Mouse (Mus musculus) intestine, embryonic 14.5 days (tissue): ENCODE data around the gene Rpl36. TPM values are rescaled to one million over a fixed set of nuclear protein-coding genes. Genes with fewer than 3 reads are reported as not detected.

ENCODE experiments used
- ATAC-seq: fragments of 200-750 bp; cut with Nextera tagmentation; replicated peaks from 2 replicates; pipeline ENCODE4 v1.8.0; 2017; ENCODE audit warnings: low read depth, moderate number of reproducible peaks, moderate TSS enrichment, moderate library complexity; ENCODE audit not compliant: low FRiP score, low TSS enrichment
- DNase-seq: peaks from one replicate; pipeline ENCODE4 v3.0.0-alpha.2; 2018; ENCODE audit warnings: low spot score
- H3K27ac ChIP-seq: fragments of 300-500 bp; sonication (generic); 2 replicates; pipeline ENCODE4 v1.5.1; 2014; ENCODE audit warnings: low read depth, mild to moderate bottlenecking, control low read depth
- H3K27me3 ChIP-seq: fragments of 300-500 bp; sonication (generic); replicated peaks from 2 replicates; pipeline ENCODE4 v1.6.1; 2014; ENCODE audit warnings: low read length, control low read depth; ENCODE audit not compliant: control insufficient read depth, insufficient read depth
- H3K36me3 ChIP-seq: fragments of 300-500 bp; sonication (generic); 2 replicates; pipeline ENCODE4 v1.6.1; 2014; ENCODE audit warnings: low read length, control low read depth; ENCODE audit not compliant: control insufficient read depth, insufficient read depth
- H3K4me1 ChIP-seq: fragments of 300-500 bp; sonication (generic); replicated peaks from 2 replicates; pipeline ENCODE4 v1.6.1; 2014; ENCODE audit warnings: low read length, control low read depth, mixed read lengths; ENCODE audit not compliant: control insufficient read depth, insufficient read depth
- H3K4me2 ChIP-seq: fragments of 300-500 bp; sonication (generic); 2 replicates; pipeline ENCODE4 v1.6.1; 2014; ENCODE audit warnings: low read length
- H3K4me3 ChIP-seq: fragments of 300-500 bp; sonication (generic); 2 replicates; pipeline ENCODE4 v1.5.1; 2014; ENCODE audit warnings: low read depth, low read length, control low read depth, mixed read lengths
- H3K9ac ChIP-seq: fragments of 300-500 bp; sonication (generic); 2 replicates; pipeline ENCODE4 v1.6.1; 2014; ENCODE audit warnings: mild to moderate bottlenecking, low read length
- H3K9me3 ChIP-seq: fragments of 300-500 bp; sonication (generic); 2 replicates; pipeline ENCODE4 v1.6.1; 2016; ENCODE audit warnings: low read length, control low read depth; ENCODE audit not compliant: control insufficient read depth
- WGBS: fragments of 180-500 bp; shearing (Covaris S2); extraction: QIAGEN DNeasy Blood & Tissue Kit; methylation state at CpG from one replicate; pipeline ENCODE4 v1.1.7; 2014; 5-methylcytosine and 5-hydroxymethylcytosine counted together
- polyA plus RNA-seq: library from polyadenylated mRNA; unstranded; fragments of >200 nt; fragmentation: Nextera tagmentation; extraction: Ambion mirVana; gene quantifications from 2 replicates; pipeline ENCODE4 v1.2.1, GENCODE M21; 2014

The Rpl36 gene
- polyA plus RNA-seq, 1 experiment from 2014 or later = 2,673 TPM

DNA sequence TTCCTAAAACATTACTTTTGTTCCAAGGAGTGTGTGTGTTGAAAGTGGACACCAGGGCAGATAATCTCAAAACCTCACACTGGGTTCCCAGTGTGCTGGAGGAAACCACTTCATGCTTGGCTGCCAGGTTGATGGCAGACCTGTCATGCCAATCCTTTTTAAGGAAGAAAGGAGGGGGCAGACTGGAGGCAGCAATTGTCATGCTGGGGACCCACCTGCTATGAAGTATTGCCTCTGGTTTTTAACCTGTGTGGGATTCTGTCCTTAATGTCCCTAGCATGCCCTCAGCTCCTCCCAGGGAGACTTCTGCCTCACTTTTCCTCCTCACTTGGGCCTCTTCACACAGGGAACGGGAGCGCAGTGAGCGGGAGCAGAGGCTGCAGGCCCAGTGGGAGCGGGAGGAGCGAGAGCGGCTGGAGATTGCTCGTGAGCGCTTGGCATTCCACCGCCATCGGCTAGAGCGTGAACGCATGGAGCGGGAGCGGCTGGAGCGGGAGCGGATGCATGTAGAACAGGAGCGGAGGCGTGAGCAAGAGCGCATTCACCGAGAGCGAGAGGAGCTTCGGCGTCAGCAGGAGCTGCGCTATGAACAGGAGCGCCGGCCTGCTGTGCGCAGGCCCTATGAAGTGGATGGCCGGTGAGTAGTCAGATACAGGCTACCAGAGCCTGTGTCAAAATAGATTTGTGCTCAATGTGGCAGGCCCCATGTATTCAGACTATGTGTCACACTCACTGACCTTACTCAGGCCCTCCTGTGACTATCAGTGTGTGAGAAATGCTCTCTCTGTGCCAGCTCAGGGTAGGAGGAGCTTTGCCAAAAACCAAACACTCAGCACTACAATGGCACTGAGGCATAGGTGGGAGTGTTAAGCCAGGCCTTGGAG, 9.8 kb upstream of the Rpl36 start:
- Histone ChIP-seq H3K9ac (no peak overlapping the region), H3K4me2 (no peak overlapping the region), H3K4me1 (peaks cover 2% of the 10 kb centered on the region), H3K4me3 (no peak overlapping the region), H3K36me3 (peaks cover 87% of the 10 kb centered on the region), H3K27ac (no peak overlapping the region), H3K27me3 (no peaks in the 10 kb centered on the region), H3K9me3 (no peaks in the 10 kb centered on the region)
- ATAC-seq = no peak
- WGBS = 94% methylated on average over 28 of the region's 28 CpGs
- DNase-seq = no peak

DNA sequence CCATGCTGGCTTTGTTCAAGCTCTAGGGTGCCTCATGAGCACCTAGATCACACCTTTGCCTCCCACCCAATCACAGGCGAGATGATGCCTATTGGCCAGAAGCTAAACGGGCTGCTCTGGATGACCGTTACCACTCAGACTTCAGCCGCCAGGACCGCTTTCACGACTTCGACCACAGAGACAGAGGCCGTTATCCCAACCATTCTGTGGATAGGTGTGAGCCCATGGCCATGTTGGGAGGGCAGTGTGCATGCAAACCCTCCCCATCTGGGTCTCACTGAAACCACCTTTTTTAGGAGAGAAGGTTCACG, 9.2 kb upstream of the Rpl36 start:
- H3K4me3 ChIP-seq = no peak overlapping the region
- H3K4me2 ChIP-seq = no peak overlapping the region
- 91% methylated on average over 9 of the region's 9 CpGs for WGBS
- H3K4me1 ChIP-seq = peaks cover 7% of the 10 kb centered on the region
- no peak for ATAC-seq
- no peak overlapping the region for H3K9ac ChIP-seq
- no peaks in the 10 kb centered on the region for H3K27me3 ChIP-seq
- peaks cover 87% of the 10 kb centered on the region for H3K36me3 ChIP-seq
- H3K27ac ChIP-seq = no peak overlapping the region
- H3K9me3 ChIP-seq = no peaks in the 10 kb centered on the region
- DNase-seq = no peak

DNA sequence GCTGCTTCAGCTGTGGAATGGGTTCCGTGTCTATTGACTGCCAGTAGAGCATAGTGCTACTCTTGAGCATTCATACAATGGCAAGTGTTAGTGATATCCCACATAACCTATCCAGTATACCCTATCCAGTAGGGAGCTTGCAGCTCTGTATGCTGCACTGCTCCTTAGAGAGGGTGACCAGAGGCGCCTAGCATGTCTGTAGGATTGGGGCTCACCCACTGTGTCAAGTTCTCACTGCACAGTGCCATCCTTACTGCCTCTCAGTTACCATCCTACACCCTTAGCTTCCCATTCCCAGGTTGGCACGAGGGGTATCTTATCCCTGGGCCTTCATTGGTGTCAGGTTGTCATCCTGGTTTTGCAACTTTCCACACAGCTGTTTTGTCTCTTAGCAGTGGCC, 8.8 kb upstream of the Rpl36 start:
- ATAC-seq (no peak), DNase-seq (no peak)
- Histone ChIP-seq H3K4me1 (peaks cover 7% of the 10 kb centered on the region), H3K4me3 (no peak overlapping the region), H3K9me3 (no peaks in the 10 kb centered on the region), H3K27me3 (no peaks in the 10 kb centered on the region), H3K36me3 (peaks cover 83% of the 10 kb centered on the region), H3K4me2 (no peak overlapping the region), H3K27ac (no peak overlapping the region), H3K9ac (no peak overlapping the region)
- WGBS = 92% methylated on average over 3 of the region's 3 CpGs

DNA sequence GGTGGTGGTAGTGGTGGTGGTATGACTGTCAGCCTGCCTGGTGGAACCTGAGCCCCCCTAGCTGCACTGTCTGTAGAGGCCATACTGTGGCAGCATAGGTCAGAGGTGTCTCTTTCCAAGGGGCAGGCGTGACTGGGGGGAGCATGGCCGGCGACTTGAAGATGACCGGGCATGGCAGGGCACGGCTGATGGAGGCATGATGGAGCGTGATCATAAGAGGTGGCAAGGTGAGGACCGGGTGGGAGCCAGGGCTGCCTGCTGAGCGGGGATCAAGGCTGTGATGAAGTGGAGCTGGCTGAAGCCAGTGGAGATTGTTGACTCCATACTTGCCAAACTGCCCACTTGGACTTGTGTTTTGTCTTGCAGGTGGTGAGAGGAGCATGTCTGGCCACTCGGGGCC, 7.8 kb upstream of the Rpl36 start:
- Histone ChIP-seq H3K36me3 (peaks cover 73% of the 10 kb centered on the region), H3K4me2 (no peak overlapping the region), H3K27ac (no peak overlapping the region), H3K9ac (no peak overlapping the region), H3K4me3 (no peak overlapping the region), H3K4me1 (peaks cover 12% of the 10 kb centered on the region), H3K27me3 (no peaks in the 10 kb centered on the region), H3K9me3 (no peaks in the 10 kb centered on the region)
- no peak for DNase-seq
- 86% methylated on average over 9 of the region's 9 CpGs for WGBS
- ATAC-seq = no peak

DNA sequence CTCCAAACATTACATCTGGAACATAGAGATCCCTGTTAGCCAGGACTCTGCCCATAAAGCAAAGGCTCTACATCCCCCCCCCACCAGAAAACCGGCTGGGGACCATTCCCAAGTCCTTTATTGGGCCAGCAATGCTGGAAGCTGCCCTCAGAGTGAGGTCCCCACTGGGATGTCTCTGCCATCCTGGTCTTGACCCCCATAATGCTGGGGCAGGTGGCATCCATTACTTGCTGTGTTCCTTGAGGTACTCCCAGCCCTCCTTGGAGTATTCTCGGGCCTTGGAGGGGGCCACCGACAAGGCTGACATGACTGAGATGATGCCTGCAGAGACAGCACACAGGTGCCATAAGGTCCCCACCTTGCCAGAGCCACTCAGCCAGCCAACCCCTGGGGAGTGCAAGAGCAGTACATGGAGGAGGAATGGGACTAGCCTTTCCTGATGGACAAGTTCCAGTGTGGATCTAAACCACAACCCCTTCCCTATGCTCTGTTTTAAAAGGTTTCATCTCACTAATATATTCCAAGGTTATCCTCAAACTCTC, 5.6 kb upstream of the Rpl36 start:
- Histone ChIP-seq H3K9ac (no peak overlapping the region), H3K9me3 (no peaks in the 10 kb centered on the region), H3K27me3 (no peaks in the 10 kb centered on the region), H3K36me3 (peaks cover 52% of the 10 kb centered on the region), H3K4me1 (peaks cover 14% of the 10 kb centered on the region), H3K4me2 (no peak overlapping the region), H3K4me3 (no peak overlapping the region), H3K27ac (no peak overlapping the region)
- WGBS = 76% methylated on average over 3 of the region's 3 CpGs
- ATAC-seq = no peak
- no peak for DNase-seq

DNA sequence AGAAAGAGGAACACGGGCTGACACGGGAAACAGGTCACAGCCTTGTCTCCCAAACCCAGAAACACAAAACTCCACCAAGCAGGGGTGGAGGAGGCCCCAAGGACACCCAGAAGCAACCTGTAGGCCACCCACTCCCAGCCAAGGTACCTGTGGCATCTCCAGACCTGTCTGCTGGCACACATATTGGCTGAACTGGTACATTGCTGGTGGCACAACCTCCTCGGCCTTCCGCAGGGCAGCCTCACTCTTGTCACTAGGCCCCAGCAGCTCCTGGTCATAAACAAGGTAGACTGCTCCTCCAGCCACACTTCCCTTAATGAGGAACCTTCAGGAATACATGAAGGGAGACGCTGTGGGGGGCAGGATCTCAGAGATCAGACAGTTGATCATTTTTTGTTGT, 4.5 kb upstream of the Rpl36 start:
- DNase-seq = no peak
- Histone ChIP-seq H3K4me2 (peak overlapping the region; percentile 80), H3K36me3 (peaks cover 41% of the 10 kb centered on the region), H3K27me3 (no peaks in the 10 kb centered on the region), H3K9me3 (no peaks in the 10 kb centered on the region), H3K27ac (no peak overlapping the region), H3K4me3 (peak overlapping the region; percentile 73), H3K4me1 (peaks cover 14% of the 10 kb centered on the region), H3K9ac (peak overlapping the region; percentile 71)
- no peak for ATAC-seq
- WGBS = 50% methylated on average over 5 of the region's 5 CpGs

DNA sequence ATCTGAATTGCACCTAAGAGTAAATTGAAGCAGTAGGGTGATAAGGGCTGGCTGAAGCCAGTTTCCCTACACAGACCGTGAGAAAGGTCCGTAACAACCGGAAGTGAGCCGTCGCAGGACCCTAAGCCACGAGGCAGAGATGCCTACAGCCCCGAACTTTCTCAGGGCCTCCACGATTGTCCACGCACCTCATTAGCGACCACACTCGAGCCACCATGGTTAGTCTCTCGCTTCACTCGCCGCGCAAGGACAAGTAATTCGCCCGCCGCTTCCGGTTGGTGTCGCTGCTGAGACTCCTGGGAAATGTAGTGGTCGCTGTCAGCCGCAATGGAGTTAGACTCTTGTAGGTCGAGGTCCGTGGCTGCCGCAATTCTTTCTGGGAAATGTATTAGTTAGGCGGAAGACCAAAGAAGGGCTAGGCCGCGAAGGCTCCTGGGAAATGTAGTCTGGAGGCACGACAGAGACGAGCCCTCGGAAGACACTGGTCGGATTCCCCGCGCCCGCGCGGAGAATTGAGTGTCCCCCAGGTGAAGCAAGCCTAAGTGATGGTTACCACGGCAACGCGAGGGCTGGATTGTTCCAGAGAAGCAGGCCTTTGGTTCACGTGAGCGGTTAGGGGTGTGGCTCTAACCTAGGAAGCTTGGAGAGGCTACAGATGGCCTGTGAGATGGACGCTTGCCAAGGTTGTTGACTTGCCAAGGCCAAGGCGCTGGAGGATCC, 3.6 kb upstream of the Rpl36 start, which contains the start of gene 2410015M20Rik:
Gene 2410015M20Rik (minus strand): TSS at position 320 of the 720 bp plus-strand sequence.
- peak; percentile 84 for ATAC-seq
- Histone ChIP-seq H3K4me2 (peak within 1 kb of the TSS; percentile 80), H3K36me3 (peaks cover 36% of the 10 kb centered on the region), H3K4me1 (peaks cover 18% of the 10 kb centered on the region), H3K4me3 (peak within 1 kb of the TSS; percentile 73), H3K9ac (peak within 1 kb of the TSS; percentile 71), H3K27me3 (no peaks in the 10 kb centered on the region), H3K9me3 (no peaks in the 10 kb centered on the region), H3K27ac (peak within 1 kb of the TSS; percentile 75)
- under 1% methylated on average over 44 of the region's 44 CpGs for WGBS
- DNase-seq = peak; percentile 94

DNA sequence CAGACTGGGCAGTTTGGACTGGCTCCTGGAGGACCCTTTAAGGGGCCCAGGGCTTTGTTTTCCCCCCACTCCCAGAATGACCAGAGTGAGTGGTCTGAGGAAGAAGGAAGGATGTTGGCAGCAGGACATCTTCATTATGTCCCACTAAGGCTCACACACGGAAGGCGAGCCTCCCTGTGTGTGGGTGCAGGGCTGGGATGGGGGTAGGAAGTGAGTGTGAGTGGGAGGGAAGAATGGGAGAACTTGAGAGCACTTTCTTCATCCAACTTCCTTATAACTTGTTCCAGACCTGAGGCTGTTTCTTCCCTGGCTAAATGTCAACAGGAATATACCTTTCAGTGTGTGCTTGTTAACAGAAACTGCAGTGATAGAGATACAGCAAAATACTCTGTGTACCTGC, 1.9 kb upstream of the Rpl36 start:
- 74% methylated on average over 2 of the region's 2 CpGs for WGBS
- Histone ChIP-seq H3K4me2 (no peak overlapping the region), H3K36me3 (peaks cover 36% of the 10 kb centered on the region), H3K4me3 (no peak overlapping the region), H3K9ac (no peak overlapping the region), H3K9me3 (no peaks in the 10 kb centered on the region), H3K27me3 (no peaks in the 10 kb centered on the region), H3K4me1 (peaks cover 20% of the 10 kb centered on the region), H3K27ac (no peak overlapping the region)
- no peak for DNase-seq
- no peak for ATAC-seq
